Mouse (Mus musculus): ENCODE results near the gene St8sia4.

- TF ChIP-seq EP300 (IDR thresholded peaks at IDR 0.05; ENCODE audit: low read depth in 1 of 2, low read length in 2 of 2) = no peak
- TF ChIP-seq GATA1 (IDR thresholded peaks at IDR 0.05; ENCODE audit: low read depth, low read length) = no peak
- TF ChIP-seq POLR2A (IDR thresholded peaks at IDR 0.05; ENCODE audit: control insufficient read depth in 1 of 2, insufficient read depth in 1 of 2, low read depth in 1 of 2, low read length in 2 of 2, poor library complexity in 1 of 2) = no peak
- TF ChIP-seq USF1 (IDR thresholded peaks at IDR 0.05; ENCODE audit: low read depth, low read length) = no peak
- no peak for TF ChIP-seq CTCF (IDR thresholded peaks at IDR 0.05 in 2 of 3, conservative IDR thresholded peaks at IDR 0.05 in 1 of 3; ENCODE audit: control insufficient read depth in 1 of 3, insufficient read depth in 1 of 3, low read depth in 2 of 3, low read length in 3 of 3, poor library complexity in 1 of 3, severe bottlenecking in 1 of 3)
- TF ChIP-seq ZNF384 (IDR thresholded peaks at IDR 0.05; ENCODE audit: low read depth, low read length) = no peak
- no peak for TF ChIP-seq CHD1 (IDR thresholded peaks at IDR 0.05; ENCODE audit: low read depth, low read length)
- no peak for TF ChIP-seq SIN3A (IDR thresholded peaks at IDR 0.05; ENCODE audit: low read length)
- TF ChIP-seq POLR2AphosphoS5 (IDR thresholded peaks at IDR 0.05; ENCODE audit: borderline replicate concordance, low read depth, low read length) = no peak
- TF ChIP-seq CHD2 (IDR thresholded peaks at IDR 0.05; ENCODE audit: low read length) = no peak
- TF ChIP-seq ELF1 (IDR thresholded peaks at IDR 0.05; ENCODE audit: low read depth, low read length) = no peak
- TF ChIP-seq MYC (IDR thresholded peaks at IDR 0.05; ENCODE audit: low read depth, low read length) = no peak
- no peak for TF ChIP-seq POLR2AphosphoS2 (IDR thresholded peaks at IDR 0.05; ENCODE audit: low read length)
Observed at GRCm38 (mm10) chr1:95709181-95709580, 41.8 kb upstream of the St8sia4 start.

Data from MEL (cell line).